Comparison of ENCODE assay signal across 8 mouse cellular contexts in the genomic region with DNA sequence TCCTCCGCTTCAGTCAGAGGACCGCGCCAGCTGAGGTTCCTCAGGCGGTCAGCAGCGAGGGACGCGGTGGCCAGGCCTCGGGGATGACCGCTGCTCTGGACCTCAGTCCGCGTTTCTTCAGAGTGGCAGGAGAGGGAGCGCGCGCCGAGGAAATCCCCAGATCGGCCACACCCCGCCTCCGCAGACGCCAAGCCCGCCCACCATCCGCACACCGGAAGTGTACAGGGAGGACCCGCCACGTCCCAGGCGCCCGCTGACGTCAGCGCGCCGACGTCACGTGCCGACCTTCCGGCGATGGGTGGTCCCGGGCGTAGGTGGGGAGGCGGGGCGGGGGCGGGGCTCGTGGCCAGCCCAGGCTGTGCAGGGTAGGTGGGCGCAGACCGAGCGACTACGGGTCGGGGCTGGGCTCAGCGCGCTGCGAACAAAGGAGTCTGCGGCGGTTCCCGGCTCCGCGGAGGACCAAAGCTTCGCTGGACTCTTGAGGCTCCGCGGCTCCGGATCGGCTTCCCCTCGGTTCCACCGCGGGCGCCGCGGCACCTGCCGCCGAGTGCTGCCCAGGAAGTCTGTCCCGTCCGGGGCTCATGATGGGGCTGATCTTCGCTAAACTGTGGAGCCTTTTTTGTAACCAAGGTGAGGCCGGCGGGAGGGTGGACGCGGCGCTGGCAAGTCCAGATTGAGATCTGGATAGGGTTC. TPM values are rescaled to one million over a fixed set of nuclear protein-coding genes. Genes with fewer than 3 reads are reported as not detected.
A peak's percentile ranks its signal among the peaks of the same experiment; 100 is the strongest.
DNase-seq lines count a peak whose midpoint lies in the region; ATAC-seq and TF ChIP-seq lines count a peak whose summit lies in the region.

A gene (minus strand): TSS at position 125 of the 693 bp plus-strand sequence.

- ATAC-seq in megakaryocyte, adult 5-6 weeks (ENCODE audit: poor library complexity, severe bottlenecking), result peak; percentile 93

- peak within 1 kb of the TSS; percentile 94 for H3K4me3 ChIP-seq in cortical plate, adult 2 months (ENCODE audit: insufficient read depth, low read length)

- peak; percentile 94 for DNase-seq in adipocyte (ENCODE audit: low spot score)
- peak; percentile 90 to 93 for DNase-seq in gastrocnemius, adult 8-10 months (ENCODE audit: low spot score in 2 of 2)
- peak; percentile 82 for DNase-seq in hindlimb bud, embryonic 11.5 days (ENCODE audit: extremely low spot score, low read depth, low spot score)
- peak; percentile 87 to 95 for DNase-seq in left cerebral cortex, adult 8-10 months (ENCODE audit: low spot score in 2 of 2)
- DNase-seq in right cerebral cortex, adult 18-20 months, result peak; percentile 97
- DNase-seq in urinary bladder, adult 2 months (ENCODE audit: low spot score), result peak; percentile 91

- H3K27ac ChIP-seq in cortical plate, adult 2 months (ENCODE audit: insufficient read depth, low read length), result peak within 1 kb of the TSS; percentile 98

- peaks cover 2% of the 10 kb centered on the region; the same call in 1 of the 2 replicates for H3K4me1 ChIP-seq in cortical plate, adult 2 months (ENCODE audit: control insufficient read depth, insufficient read depth, low read length)

- TF ChIP-seq CTCF in cortical plate, adult 2 months (IDR thresholded peaks at IDR 0.05; ENCODE audit: extremely low read depth, insufficient read depth, low read length), result no peak

- peak; percentile 60 for TF ChIP-seq POLR2A in cortical plate, adult 2 months (IDR thresholded peaks at IDR 0.05; ENCODE audit: extremely low read depth, insufficient read depth, low read length)

RNA-seq across cellular contexts. Expression of the gene that starts here (rescaled TPM):
- polyA plus RNA-seq in cortical plate, adult 2 months (2012; rRNA removed), result 5.0 and 6.1 TPM in 2 replicates
- 1 to 10 TPM; 1.8 to 2.8 (median 1.9) TPM for total RNA-seq in gastrocnemius, adult 8-10 months (2022)
- 10 to 100 TPM; 11.2 to 17.2 (median 11.9) TPM for total RNA-seq in left cerebral cortex, adult 8-10 months (2022)
- 6.5 and 6.7 TPM in 2 replicates for total RNA-seq in megakaryocyte, adult 5-6 weeks (2015)
- total RNA-seq in megakaryocyte, adult 5-6 weeks (2017), result 9.6 and 11.4 TPM in 2 replicates
- 5.0 and 5.9 TPM in 2 replicates for polyA plus RNA-seq in urinary bladder, adult 2 months (2012; rRNA removed)

Comparison
In these comparisons a context has a peak if more than half of its experiments do, and no peak if none do; other contexts are left out.
1. Peak in every context shown above with its lines: DNase-seq, ATAC-seq, H3K4me3 ChIP-seq and H3K27ac ChIP-seq.